Mouse (Mus musculus) frontal cortex, adult (tissue): ENCODE data around the gene Dnase1.
"Not testable (repeated sequence)": the region's sequence is repeated elsewhere in the genome, so short reads cannot be mapped to it uniquely, and the experiment has no call there.

Source experiments
- ATAC-seq: cut with Nextera tagmentation; 2 replicates; pipeline ENCODE4 v1.9.2; 2017; ENCODE audit warnings: mild to moderate bottlenecking, moderate library complexity, mixed read lengths; ENCODE audit not compliant: low TSS enrichment

Gene Dnase1

GRCm38 (mm10) chr16:4044093-4044492, 7.4 kb downstream of the Dnase1 start:
- ATAC-seq, result no peak

GRCm38 (mm10) chr16:4045524-4045923, 8.8 kb downstream of the Dnase1 start:
- no peak for ATAC-seq

- no peak for ATAC-seq
These were observed 15.9 kb downstream of the Dnase1 start for GRCm38 (mm10) chr16:4052601-4053000.

- no peak for ATAC-seq
These were observed 17.1 kb downstream of the Dnase1 start for GRCm38 (mm10) chr16:4053811-4054210.

- no peak for ATAC-seq
These were observed 28.2 kb downstream of the Dnase1 start for GRCm38 (mm10) chr16:4064945-4065344.

GRCm38 (mm10) chr16:4068588-4068987, 31.8 kb downstream of the Dnase1 start:
- ATAC-seq, result peak; percentile 38; the same call in 1 of the 2 replicates

GRCm38 (mm10) chr16:4074297-4074696, 37.6 kb downstream of the Dnase1 start:
- ATAC-seq, result no peak

- ATAC-seq, result no peak
These were observed 38.1 kb downstream of the Dnase1 start for GRCm38 (mm10) chr16:4074836-4075235.

GRCm38 (mm10) chr16:4077384-4078061, 40.8 kb downstream of the Dnase1 start, which contains the start of gene Trap1:
Gene Trap1, minus strand, starts transcription at chr16:4077827.
- peak; percentile 93 for ATAC-seq

- ATAC-seq, result not testable (repeated sequence)
These were observed 41.6 kb downstream of the Dnase1 start for GRCm38 (mm10) chr16:4078302-4078701.

- ATAC-seq, result no peak
These were observed 42.9 kb downstream of the Dnase1 start for GRCm38 (mm10) chr16:4079656-4080055.

GRCm38 (mm10) chr16:4080419-4080818, 43.7 kb downstream of the Dnase1 start:
- ATAC-seq, result not testable (repeated sequence)

GRCm38 (mm10) chr16:4085051-4085450, 48.3 kb downstream of the Dnase1 start:
- no peak for ATAC-seq

- no peak for ATAC-seq
These were observed 49.2 kb downstream of the Dnase1 start for GRCm38 (mm10) chr16:4085851-4086387.

GRCm38 (mm10) chr16:4087214-4087913, 50.6 kb downstream of the Dnase1 start:
- no peak for ATAC-seq
